Mouse (Mus musculus) intestine, postnatal 0 days (tissue): ENCODE data around the gene Fam135a. TPM values are rescaled to one million over a fixed set of nuclear protein-coding genes. Genes with fewer than 3 reads are reported as not detected.
A peak's percentile ranks its signal among the peaks of the same experiment; 100 is the strongest.

Experiments
- ATAC-seq: fragments of 200-750 bp; cut with Nextera tagmentation; 2 replicates; pipeline ENCODE4 v1.8.0; 2017; ENCODE audit warnings: mild to moderate bottlenecking, moderate TSS enrichment, moderate library complexity
- H3K27ac ChIP-seq: fragments of 300-500 bp; sonication (generic); 2 replicates; pipeline ENCODE4 v1.5.1; 2014; ENCODE audit warnings: mild to moderate bottlenecking, low read depth, low read length, moderate library complexity
- H3K27me3 ChIP-seq: fragments of 300-500 bp; sonication (generic); replicated peaks from 2 replicates; pipeline ENCODE4 v1.6.1; 2014; ENCODE audit warnings: low read length, mixed read lengths; ENCODE audit not compliant: control insufficient read depth, insufficient read depth
- H3K36me3 ChIP-seq: fragments of 300-500 bp; sonication (generic); 2 replicates; pipeline ENCODE4 v1.6.1; 2014; ENCODE audit warnings: mild to moderate bottlenecking, moderate library complexity; ENCODE audit not compliant: control insufficient read depth, insufficient read depth
- H3K4me1 ChIP-seq: fragments of 300-500 bp; sonication (generic); replicated peaks from 2 replicates; pipeline ENCODE4 v1.6.1; 2014; ENCODE audit warnings: antibody characterized with exemption, low read length, mixed read lengths; ENCODE audit not compliant: control insufficient read depth, insufficient read depth
- H3K4me2 ChIP-seq: fragments of 300-500 bp; sonication (generic); replicated peaks from 2 replicates; pipeline ENCODE4 v1.6.1; 2014; ENCODE audit warnings: low read depth, mild to moderate bottlenecking, moderate library complexity
- H3K4me3 ChIP-seq: fragments of 300-500 bp; sonication (generic); 2 replicates; pipeline ENCODE4 v1.5.1; 2014; ENCODE audit warnings: low read depth, low read length
- H3K9ac ChIP-seq: fragments of 300-500 bp; sonication (generic); 2 replicates; pipeline ENCODE4 v1.6.1; 2014; ENCODE audit warnings: mild to moderate bottlenecking, low read depth, low read length
- H3K9me3 ChIP-seq: fragments of 300-500 bp; sonication (generic); 2 replicates; pipeline ENCODE4 v1.6.1; 2016; ENCODE audit warnings: mixed run types; ENCODE audit not compliant: control insufficient read depth
- CTCF ChIP-seq: sonication (generic); IDR thresholded peaks from 2 replicates; pipeline ENCODE4 v1.5.1; 2016; ENCODE audit warnings: low read depth, mild to moderate bottlenecking, control low read depth, antibody characterized with exemption, moderate library complexity
- WGBS: fragments of 180-500 bp; shearing (Covaris S2); extraction: QIAGEN DNeasy Blood & Tissue Kit; methylation state at CpG from one replicate; pipeline ENCODE4 v1.1.7; 2014; 5-methylcytosine and 5-hydroxymethylcytosine counted together
- polyA plus RNA-seq: library from polyadenylated mRNA; unstranded; fragments of >200 nt; fragmentation: Nextera tagmentation; extraction: Ambion mirVana; gene quantifications from 2 replicates; pipeline ENCODE4 v1.2.1, GENCODE M21; 2015

Fam135a gene
- polyA plus RNA-seq, 1 experiment from 2014 or later: 20.8 TPM

DNA sequence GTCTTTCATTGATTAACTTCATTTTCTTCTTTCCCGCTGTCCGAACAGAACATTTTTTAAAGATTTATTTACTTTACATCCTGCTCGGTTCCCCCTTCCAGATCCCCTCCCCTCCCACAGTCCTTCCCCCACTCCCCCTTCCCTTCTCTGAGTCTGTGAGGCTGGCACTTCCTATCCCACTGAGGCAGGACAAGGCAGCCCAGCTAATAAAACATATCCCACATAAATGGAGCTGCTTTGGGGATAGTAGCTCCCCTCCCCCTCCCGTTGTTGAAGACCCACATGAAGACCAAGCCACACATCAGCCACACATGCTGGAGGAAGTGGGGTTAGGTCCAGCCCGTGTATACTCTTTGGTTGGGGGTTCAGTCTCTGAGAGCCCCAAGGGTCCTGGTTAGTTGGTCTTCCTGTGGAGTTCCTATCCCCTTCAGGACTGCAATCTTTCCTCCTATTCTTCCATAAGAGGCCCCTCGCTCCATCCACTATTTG is 773 bp upstream of the Fam135a start:
- Histone ChIP-seq H3K9ac (peak overlapping the region; percentile 80), H3K4me1 (no peaks in the 10 kb centered on the region), H3K36me3 (no peaks in the 10 kb centered on the region), H3K9me3 (no peaks in the 10 kb centered on the region), H3K27me3 (no peaks in the 10 kb centered on the region), H3K27ac (0 out of 2 replicates have a peak overlapping the region, but pooled peaks have one; percentile 92), H3K4me2 (peak overlapping the region; percentile 73), H3K4me3 (peak overlapping the region; percentile 88)
- 59% methylated on average over 6 of the region's 6 CpGs for WGBS
- no peak for TF ChIP-seq CTCF
- ATAC-seq: no peak

DNA sequence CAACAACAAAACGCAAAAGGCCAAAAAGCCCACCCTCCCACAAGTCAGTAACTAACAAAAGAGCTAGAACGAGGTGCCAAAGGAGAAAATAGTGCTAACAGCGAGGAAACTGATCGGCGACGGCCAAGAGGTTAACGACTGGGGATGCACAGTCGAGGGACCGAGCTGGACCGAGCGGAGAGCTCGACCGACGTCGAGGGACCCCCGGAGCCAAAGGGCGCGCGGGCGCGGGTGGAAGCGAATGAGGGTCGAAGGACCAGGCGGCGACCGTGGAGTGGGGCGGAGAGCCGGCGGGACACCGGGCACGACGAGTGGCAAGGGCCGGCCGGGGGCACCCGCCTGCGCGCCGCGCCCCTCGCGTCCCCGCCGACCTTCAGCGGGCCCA is 608 bp downstream of the Fam135a start:
- Histone ChIP-seq H3K36me3 (no peaks in the 10 kb centered on the region), H3K4me1 (no peaks in the 10 kb centered on the region), H3K9ac (peak overlapping the region; percentile 96), H3K4me2 (peak overlapping the region; percentile 73), H3K9me3 (no peaks in the 10 kb centered on the region), H3K4me3 (peak overlapping the region; percentile 88), H3K27ac (peak overlapping the region; percentile 92), H3K27me3 (no peaks in the 10 kb centered on the region)
- TF ChIP-seq CTCF: no peak
- WGBS: under 1% methylated on average over 43 of the region's 44 CpGs
- ATAC-seq: no peak

DNA sequence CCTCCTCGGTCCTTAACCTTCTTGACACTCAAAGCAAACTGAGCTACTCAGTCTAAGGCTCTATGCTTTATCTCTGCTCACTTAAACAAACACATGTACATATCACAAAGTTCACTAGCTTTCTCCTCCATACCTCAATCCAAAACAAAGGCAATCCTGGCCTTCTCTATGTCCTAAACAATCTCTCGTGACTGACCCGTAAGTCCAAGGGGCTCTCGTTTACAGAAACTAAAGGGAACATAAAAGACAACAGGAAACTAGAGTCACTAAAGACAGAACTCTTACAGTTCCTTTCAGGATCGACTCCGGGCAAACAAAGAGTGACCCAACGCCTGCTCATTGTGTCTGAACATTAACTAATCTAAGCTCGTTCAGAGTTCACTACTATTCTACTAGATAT is 2.6 kb downstream of the Fam135a start:
- no peaks in the 10 kb centered on the region for H3K4me1 ChIP-seq
- peak overlapping the region; percentile 1; the same call in 1 of the 2 replicates for H3K4me3 ChIP-seq
- TF ChIP-seq CTCF: no peak
- 16% methylated on average over 8 of the region's 8 CpGs for WGBS
- H3K9ac ChIP-seq: no peak overlapping the region
- no peaks in the 10 kb centered on the region for H3K36me3 ChIP-seq
- ATAC-seq: no peak
- 0 out of 2 replicates have a peak overlapping the region, but pooled peaks have one; percentile 21 for H3K27ac ChIP-seq
- no peaks in the 10 kb centered on the region for H3K9me3 ChIP-seq
- no peaks in the 10 kb centered on the region for H3K27me3 ChIP-seq
- peak overlapping the region; percentile 73 for H3K4me2 ChIP-seq

DNA sequence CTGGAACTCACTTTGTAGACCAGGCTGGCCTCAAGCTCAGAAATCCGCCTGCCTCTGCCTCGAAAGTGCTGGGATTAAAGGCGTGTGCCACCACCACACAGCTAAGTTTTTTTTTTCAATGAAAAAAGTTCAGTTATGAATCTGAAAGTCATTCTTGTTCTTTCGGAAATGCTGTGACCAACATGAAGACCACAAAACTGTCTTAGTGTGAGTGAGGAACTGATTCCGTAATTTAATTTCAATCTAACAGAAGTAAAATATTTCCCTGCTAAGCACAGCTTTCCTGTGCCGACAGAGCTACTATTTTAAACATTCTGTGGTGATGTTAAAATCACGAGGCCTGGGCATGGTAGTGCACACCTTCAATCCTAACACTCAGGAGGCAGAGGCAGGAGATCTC is 7.7 kb downstream of the Fam135a start:
- Histone ChIP-seq H3K9me3 (no peaks in the 10 kb centered on the region), H3K4me3 (no peak overlapping the region), H3K27ac (no peak overlapping the region), H3K4me2 (no peak overlapping the region), H3K36me3 (no peaks in the 10 kb centered on the region), H3K27me3 (no peaks in the 10 kb centered on the region), H3K9ac (no peak overlapping the region), H3K4me1 (peaks cover 7% of the 10 kb centered on the region)
- no peak for TF ChIP-seq CTCF
- no peak for ATAC-seq
- WGBS: 86% methylated on average over 7 of the region's 7 CpGs

DNA sequence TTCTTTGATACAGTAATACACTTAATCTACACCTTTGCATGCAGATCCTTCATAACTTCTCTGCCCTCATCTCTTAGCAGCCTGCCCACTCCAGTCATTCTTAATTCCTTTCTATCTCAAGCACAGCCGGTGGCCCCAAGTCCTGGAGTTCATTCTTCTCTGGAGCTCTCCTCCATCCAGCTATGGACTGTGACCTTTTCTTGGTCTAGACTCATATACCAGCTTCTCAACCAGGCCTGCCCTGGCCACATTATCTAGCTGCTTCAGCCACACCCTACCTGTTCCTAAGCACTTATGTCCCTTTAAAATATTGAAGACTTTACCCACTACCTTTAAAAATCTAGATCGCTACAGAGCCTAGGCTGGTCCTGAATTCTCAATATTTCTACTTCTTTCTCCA is 9.5 kb downstream of the Fam135a start:
- H3K4me1 ChIP-seq: peaks cover 7% of the 10 kb centered on the region
- 41% methylated on average over 2 of the region's 2 CpGs for WGBS
- H3K4me2 ChIP-seq: peak overlapping the region; percentile 27; the same call in 1 of the 2 replicates
- peak overlapping the region; percentile 50; the same call in 1 of the 2 replicates for H3K27ac ChIP-seq
- no peaks in the 10 kb centered on the region for H3K27me3 ChIP-seq
- 0 out of 2 replicates have a peak, but pooled peaks cover 3% of the 10 kb centered on the region for H3K36me3 ChIP-seq
- no peak overlapping the region for H3K4me3 ChIP-seq
- no peak for TF ChIP-seq CTCF
- no peaks in the 10 kb centered on the region for H3K9me3 ChIP-seq
- ATAC-seq: peak; percentile 77
- no peak overlapping the region for H3K9ac ChIP-seq

DNA sequence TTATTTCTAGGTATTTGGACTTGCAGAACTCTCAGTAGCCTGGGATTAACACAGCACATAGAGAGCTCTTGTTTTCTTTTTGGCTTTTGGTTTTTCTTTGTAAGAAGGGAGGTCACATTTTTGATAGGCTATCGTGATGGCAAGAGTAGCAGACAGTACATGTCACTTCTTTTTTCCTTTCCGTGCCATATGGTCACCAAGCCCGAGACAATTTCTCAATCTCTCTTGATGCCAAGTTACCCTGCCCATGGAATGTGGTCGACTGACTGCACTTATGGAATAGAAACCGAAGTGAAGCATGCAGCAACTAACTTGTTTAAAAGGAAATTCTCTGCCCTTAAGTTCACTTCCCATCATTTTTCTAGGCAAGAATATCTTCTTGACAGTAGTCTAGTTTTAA is 10.0 kb downstream of the Fam135a start:
- Histone ChIP-seq H3K9me3 (no peaks in the 10 kb centered on the region), H3K36me3 (0 out of 2 replicates have a peak, but pooled peaks cover 3% of the 10 kb centered on the region), H3K4me2 (peak overlapping the region; percentile 27; the same call in 1 of the 2 replicates), H3K9ac (no peak overlapping the region), H3K4me1 (peaks cover 7% of the 10 kb centered on the region), H3K27ac (0 out of 2 replicates have a peak overlapping the region, but pooled peaks have one; percentile 50), H3K27me3 (no peaks in the 10 kb centered on the region), H3K4me3 (no peak overlapping the region)
- WGBS: 70% methylated on average over 5 of the region's 5 CpGs
- ATAC-seq: no peak
- no peak for TF ChIP-seq CTCF

DNA sequence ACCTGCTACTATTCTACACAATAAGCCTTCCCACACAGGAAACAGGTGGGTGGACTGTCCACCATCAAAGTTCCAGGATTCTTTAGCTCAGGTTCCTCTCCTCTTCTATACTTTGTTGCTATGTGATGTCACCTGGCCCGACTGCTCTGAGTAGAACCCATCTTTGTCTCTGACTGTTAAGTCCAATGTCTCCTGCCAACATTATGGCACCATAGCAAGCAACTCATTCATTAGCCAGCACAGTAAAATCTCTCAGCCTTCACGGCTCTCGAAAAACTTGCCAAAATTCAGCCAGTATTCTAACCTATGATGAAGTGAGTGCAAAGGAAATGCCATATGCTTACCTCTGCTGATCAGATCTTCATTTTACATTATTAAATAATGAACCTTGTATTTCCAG is 14.0 kb downstream of the Fam135a start:
- H3K4me1 ChIP-seq: peaks cover 7% of the 10 kb centered on the region
- no peaks in the 10 kb centered on the region for H3K27me3 ChIP-seq
- no peak for ATAC-seq
- no peak overlapping the region for H3K9ac ChIP-seq
- H3K9me3 ChIP-seq: no peaks in the 10 kb centered on the region
- no peak overlapping the region for H3K4me3 ChIP-seq
- WGBS: 87% methylated on average over 3 of the region's 3 CpGs
- no peak overlapping the region for H3K27ac ChIP-seq
- H3K4me2 ChIP-seq: no peak overlapping the region
- H3K36me3 ChIP-seq: 0 out of 2 replicates have a peak, but pooled peaks cover 3% of the 10 kb centered on the region
- no peak for TF ChIP-seq CTCF
